In the genomic region with DNA sequence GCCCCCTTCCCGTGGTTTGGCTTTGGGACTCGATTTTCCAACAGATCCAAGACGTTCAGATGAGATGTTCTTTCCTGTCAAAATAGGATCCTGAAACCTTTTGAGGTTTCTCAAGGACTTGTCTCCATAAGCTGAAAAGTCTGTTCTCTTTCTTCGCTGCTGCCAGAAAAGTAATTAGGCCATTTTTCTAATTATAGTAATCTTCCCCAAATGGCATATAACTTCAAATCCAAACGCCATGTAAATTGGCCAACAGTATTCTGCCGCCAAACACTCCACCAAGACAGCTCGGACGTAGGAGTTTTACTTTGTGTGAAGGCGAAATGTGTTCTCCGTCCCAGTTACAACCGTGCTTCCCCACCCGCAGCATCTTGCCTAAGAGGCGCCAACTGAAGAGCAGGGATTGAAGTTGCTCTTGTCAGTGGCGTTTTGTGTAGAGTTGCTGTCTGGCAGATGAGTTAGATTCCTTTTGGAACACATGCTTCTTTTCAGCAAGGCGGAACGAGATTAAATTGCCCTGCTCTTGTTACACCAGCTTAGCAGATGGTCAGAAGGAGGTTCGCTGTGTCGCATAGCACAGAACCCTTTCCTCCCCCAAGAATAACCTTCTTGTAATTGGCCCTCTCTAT, we compare ENCODE assay signal across 8 mouse cellular contexts.
A peak's percentile ranks its signal among the peaks of the same experiment; 100 is the strongest.
DNase-seq lines count a peak whose midpoint lies in the region; ATAC-seq and TF ChIP-seq lines count a peak whose summit lies in the region.

No protein-coding gene starts in this region.

- intact Hi-C loops in heart, postnatal 25 days (cut with DNase I) = loop anchor here (10.0 kb wide), 2 partner anchors 92 to 142 kb away; no protein-coding TSS in a partner anchor
- intact Hi-C loops in left cerebral cortex, adult 2 months (cut with DNase I) = loop anchor here (10.0 kb wide), 1 partner anchor 92 kb away; no protein-coding TSS in a partner anchor

- TF ChIP-seq CTCF in left cerebral cortex, adult 2 months (IDR thresholded peaks at IDR 0.05) = no peak

- H3K4me3 ChIP-seq in heart, embryonic 15.5 days = peak overlapping the region; percentile 39
- peak overlapping the region; percentile 27 for H3K4me3 ChIP-seq in forebrain, embryonic 16.5 days (replicated peaks; ENCODE audit: low read length)
- peak overlapping the region; percentile 9; the same call in 1 of the 2 replicates for H3K4me3 ChIP-seq in left cerebral cortex, adult 2 months
- peak overlapping the region; percentile 22 for H3K4me3 ChIP-seq in midbrain, embryonic 16.5 days (ENCODE audit: low read depth, low read length)

- H3K9ac ChIP-seq in heart, embryonic 15.5 days = no peak overlapping the region
- H3K9ac ChIP-seq in forebrain, embryonic 16.5 days (replicated peaks; ENCODE audit: low read depth, low read length) = no peak overlapping the region; the same call in 1 of the 2 replicates
- H3K9ac ChIP-seq in midbrain, embryonic 16.5 days (ENCODE audit: low read depth, low read length) = no peak overlapping the region

- H3K4me1 ChIP-seq in heart, embryonic 15.5 days (replicated peaks) = peaks cover 12% of the 10 kb centered on the region
- H3K4me1 ChIP-seq in forebrain, embryonic 16.5 days (replicated peaks; ENCODE audit: control insufficient read depth, insufficient read depth, low read length) = peaks cover 14% of the 10 kb centered on the region
- peaks cover 6% of the 10 kb centered on the region; the same call in 1 of the 2 replicates for H3K4me1 ChIP-seq in midbrain, embryonic 16.5 days (ENCODE audit: control insufficient read depth, insufficient read depth, low read length)

- no peak for ATAC-seq in heart, embryonic 15.5 days (replicated peaks; ENCODE audit: insufficient number of reproducible peaks, insufficient read depth, low FRiP score, low read depth)
- peak; percentile 63 for ATAC-seq in forebrain, embryonic 16.5 days
- peak; percentile 55; the same call in 1 of the 2 replicates for ATAC-seq in midbrain, embryonic 16.5 days
- ATAC-seq in CD4-positive, CD25-positive, alpha-beta regulatory T cell, adult 4 months = no peak

- H3K27me3 ChIP-seq in heart, embryonic 15.5 days = no peaks in the 10 kb centered on the region
- H3K27me3 ChIP-seq in forebrain, embryonic 16.5 days (replicated peaks; ENCODE audit: control insufficient read depth, insufficient read depth, low read length) = no peaks in the 10 kb centered on the region
- H3K27me3 ChIP-seq in midbrain, embryonic 16.5 days (ENCODE audit: control insufficient read depth, insufficient read depth, low read depth, low read length) = no peaks in the 10 kb centered on the region

- DNase-seq in heart, postnatal 25 days (ENCODE audit: low spot score) = no peak
- DNase-seq in cerebellum, adult 11-12 months = peak; percentile 51
- DNase-seq in left cerebral cortex, adult 2 months (ENCODE audit: extremely low spot score in 1 of 2, low spot score in 2 of 2) = peak; percentile 31 to 39
- no peak for DNase-seq in adrenal gland, adult 2 months

- no peaks in the 10 kb centered on the region for H3K9me3 ChIP-seq in heart, embryonic 15.5 days (replicated peaks)
- H3K9me3 ChIP-seq in forebrain, embryonic 16.5 days (ENCODE audit: control insufficient read depth, low read length) = no peaks in the 10 kb centered on the region
- H3K9me3 ChIP-seq in midbrain, embryonic 16.5 days (replicated peaks; ENCODE audit: control insufficient read depth, low read length, poor library complexity, severe bottlenecking) = no peaks in the 10 kb centered on the region

- no peaks in the 10 kb centered on the region for H3K36me3 ChIP-seq in heart, embryonic 15.5 days
- H3K36me3 ChIP-seq in forebrain, embryonic 16.5 days (ENCODE audit: control insufficient read depth, insufficient read depth) = no peaks in the 10 kb centered on the region
- H3K36me3 ChIP-seq in midbrain, embryonic 16.5 days (ENCODE audit: control insufficient read depth, insufficient read depth, low read length) = no peaks in the 10 kb centered on the region

- 20% methylated on average over 18 of the region's 18 CpGs for WGBS in heart, embryonic 15.5 days
- 16% methylated on average over 18 of the region's 18 CpGs for WGBS in forebrain, embryonic 16.5 days
- 25% methylated on average over 18 of the region's 18 CpGs for WGBS in midbrain, embryonic 16.5 days

- no peak overlapping the region for H3K27ac ChIP-seq in heart, embryonic 15.5 days
- H3K27ac ChIP-seq in forebrain, embryonic 16.5 days (ENCODE audit: low read length) = no peak overlapping the region
- H3K27ac ChIP-seq in left cerebral cortex, adult 2 months = no peak overlapping the region
- H3K27ac ChIP-seq in midbrain, embryonic 16.5 days (ENCODE audit: low read length) = no peak overlapping the region

- peak overlapping the region; percentile 64 for H3K4me2 ChIP-seq in heart, embryonic 15.5 days
- peak overlapping the region; percentile 55 for H3K4me2 ChIP-seq in forebrain, embryonic 16.5 days (ENCODE audit: low read length)
- H3K4me2 ChIP-seq in midbrain, embryonic 16.5 days (ENCODE audit: low read length) = peak overlapping the region; percentile 49

Comparison
In these comparisons a context has a peak if more than half of its experiments do, and no peak if none do; other contexts are left out.
1. ATAC-seq: peak in forebrain, embryonic 16.5 days (single experiment) and midbrain, embryonic 16.5 days (single experiment); none in heart, embryonic 15.5 days (single experiment) and CD4-positive, CD25-positive, alpha-beta regulatory T cell, adult 4 months (single experiment).
2. DNase-seq: peak in cerebellum, adult 11-12 months (single experiment) and left cerebral cortex, adult 2 months (2 of 2); none in heart, postnatal 25 days (single experiment) and adrenal gland, adult 2 months (single experiment).
3. Peak in every context shown above with its lines, with median percentiles within 50 percentile points of each other: H3K4me2 ChIP-seq and H3K4me3 ChIP-seq.